Mouse (Mus musculus) embryonic facial prominence, embryonic 14.5 days (tissue): ENCODE results near the gene Dnajc4. TPM values are rescaled to one million over a fixed set of nuclear protein-coding genes. Genes with fewer than 3 reads are reported as not detected.
A peak's percentile ranks its signal among the peaks of the same experiment; 100 is the strongest.

Experiments
- ATAC-seq: fragments of 200-750 bp; cut with Nextera tagmentation; 2 replicates; pipeline ENCODE4 v1.8.0; 2017; ENCODE audit warnings: low read depth, moderate number of reproducible peaks, moderate TSS enrichment
- DNase-seq: peaks from one replicate; pipeline ENCODE4 v3.0.0-alpha.2; 2015; ENCODE audit warnings: low spot score
- H3K27ac ChIP-seq: fragments of 300-500 bp; sonication (generic); replicated peaks from 2 replicates; pipeline ENCODE4 v1.5.1; 2014; ENCODE audit warnings: low read depth, mild to moderate bottlenecking, low read length, moderate library complexity
- H3K27me3 ChIP-seq: fragments of 300-500 bp; sonication (generic); replicated peaks from 2 replicates; pipeline ENCODE4 v1.6.1; 2014; ENCODE audit warnings: low read length; ENCODE audit not compliant: control insufficient read depth, insufficient read depth
- H3K36me3 ChIP-seq: fragments of 300-500 bp; sonication (generic); 2 replicates; pipeline ENCODE4 v1.6.1; 2014; ENCODE audit warnings: low read length, mixed read lengths; ENCODE audit not compliant: control insufficient read depth, insufficient read depth
- H3K4me1 ChIP-seq: fragments of 300-500 bp; sonication (generic); 2 replicates; pipeline ENCODE4 v1.6.1; 2014; ENCODE audit warnings: antibody characterized with exemption, low read length; ENCODE audit not compliant: control insufficient read depth, insufficient read depth
- H3K4me2 ChIP-seq: fragments of 300-500 bp; sonication (generic); 2 replicates; pipeline ENCODE4 v1.6.1; 2014; ENCODE audit warnings: low read depth, mild to moderate bottlenecking, low read length, moderate library complexity, mixed read lengths
- H3K4me3 ChIP-seq: fragments of 300-500 bp; sonication (generic); 2 replicates; pipeline ENCODE4 v1.5.1; 2014; ENCODE audit warnings: low read depth, mild to moderate bottlenecking, low read length
- H3K9ac ChIP-seq: fragments of 300-500 bp; sonication (generic); 2 replicates; pipeline ENCODE4 v1.6.1; 2014; ENCODE audit warnings: low read depth, mild to moderate bottlenecking, low read length, moderate library complexity, mixed read lengths
- H3K9me3 ChIP-seq: fragments of 300-500 bp; sonication (generic); 2 replicates; pipeline ENCODE4 v1.6.1; 2016; ENCODE audit warnings: low read length; ENCODE audit not compliant: control insufficient read depth
- WGBS: fragments of 180-500 bp; shearing (Covaris S2); extraction: QIAGEN DNeasy Blood & Tissue Kit; methylation state at CpG from one replicate; pipeline ENCODE4 v1.1.7; 2014; 5-methylcytosine and 5-hydroxymethylcytosine counted together
- polyA plus RNA-seq: library from polyadenylated mRNA; unstranded; fragments of >200 nt; fragmentation: Nextera tagmentation; extraction: Ambion mirVana; gene quantifications from 2 replicates; pipeline ENCODE4 v1.2.1, GENCODE M21; 2014

The Dnajc4 gene
- polyA plus RNA-seq, 1 experiment from 2014 or later, result 21.7 TPM

DNA sequence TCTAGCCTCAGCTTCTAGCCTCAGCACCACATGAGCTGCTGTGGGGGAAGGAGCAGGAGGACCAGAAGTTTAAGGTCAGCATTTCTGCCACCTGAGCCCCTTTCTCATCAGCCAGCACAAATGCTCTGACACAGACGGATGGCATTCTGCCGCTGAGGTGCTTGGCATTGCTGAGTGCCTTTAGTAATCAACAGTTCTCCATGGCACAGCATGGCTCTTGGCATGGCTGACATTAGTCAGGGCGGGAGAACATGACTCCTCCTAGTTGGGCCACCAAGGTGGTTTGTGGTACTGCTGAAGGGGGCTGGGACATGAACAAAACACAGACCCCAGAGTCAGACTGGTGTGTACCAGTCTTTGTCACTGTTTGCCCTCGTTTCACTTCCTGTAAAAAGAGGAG, 44.2 kb downstream of the Dnajc4 start:
- Histone ChIP-seq H3K27me3 (no peaks in the 10 kb centered on the region), H3K36me3 (peaks cover 12% of the 10 kb centered on the region; the same call in 1 of the 2 replicates), H3K9me3 (no peaks in the 10 kb centered on the region), H3K4me2 (no peak overlapping the region), H3K4me3 (no peak overlapping the region), H3K4me1 (peaks cover 6% of the 10 kb centered on the region; the same call in 1 of the 2 replicates), H3K27ac (no peak overlapping the region; the same call in 1 of the 2 replicates), H3K9ac (no peak overlapping the region)
- 73% methylated on average over 4 of the region's 4 CpGs for WGBS
- DNase-seq (no peak), ATAC-seq (no peak)

DNA sequence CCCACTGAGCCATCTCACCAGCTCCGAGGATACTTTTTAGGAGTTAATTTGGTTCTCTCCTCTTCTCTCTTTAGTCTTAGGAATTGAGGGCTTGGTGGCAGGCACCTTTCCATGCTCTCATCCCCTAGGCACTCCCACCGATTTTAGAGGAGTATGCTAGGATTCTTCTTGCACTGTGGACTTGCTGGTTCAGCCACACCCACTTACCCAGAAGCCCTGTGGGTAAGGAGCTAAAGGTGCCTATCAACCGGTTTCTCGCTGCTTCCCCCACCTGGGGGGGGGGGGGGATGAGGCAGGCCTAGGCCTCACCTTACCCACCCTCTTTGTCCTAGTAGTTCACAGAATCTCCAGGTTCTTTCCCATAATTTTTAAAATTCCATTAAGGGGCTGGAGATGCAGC, 44.6 kb downstream of the Dnajc4 start:
- no peak overlapping the region; the same call in 1 of the 2 replicates for H3K27ac ChIP-seq

DNA sequence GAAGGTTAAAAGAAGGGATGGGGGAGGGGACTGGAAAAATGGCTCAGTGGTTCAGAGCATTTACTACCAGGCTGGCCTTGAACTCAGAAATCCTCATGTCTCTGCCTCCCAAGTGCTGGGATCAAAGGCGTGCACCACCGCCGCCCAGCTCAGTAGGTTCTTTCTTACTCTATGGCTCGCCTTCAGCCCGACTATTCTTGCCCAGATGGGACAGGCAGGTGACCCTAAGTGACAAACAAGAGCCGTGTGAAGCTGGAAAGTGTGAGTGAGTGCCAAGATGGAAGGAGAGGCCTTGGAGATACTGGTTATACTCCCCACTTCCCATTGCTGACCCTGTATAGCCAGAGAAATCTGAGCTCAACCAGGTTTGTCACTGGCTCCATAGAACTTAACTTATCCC, 48.7 kb downstream of the Dnajc4 start:
- DNase-seq (no peak), ATAC-seq (no peak)
- no peak overlapping the region for H3K4me3 ChIP-seq
- no peak overlapping the region for H3K4me2 ChIP-seq
- H3K4me1 ChIP-seq, result peaks cover 15% of the 10 kb centered on the region
- no peaks in the 10 kb centered on the region for H3K27me3 ChIP-seq
- H3K9ac ChIP-seq, result no peak overlapping the region
- H3K36me3 ChIP-seq, result peaks cover 12% of the 10 kb centered on the region; the same call in 1 of the 2 replicates
- H3K27ac ChIP-seq, result no peak overlapping the region
- H3K9me3 ChIP-seq, result no peaks in the 10 kb centered on the region
- 97% methylated on average over 6 of the region's 6 CpGs for WGBS

More for the DNA sequence above, 44.6 kb downstream of the Dnajc4 start:
- DNase-seq (no peak), ATAC-seq (no peak)
- Histone ChIP-seq H3K27me3 (no peaks in the 10 kb centered on the region), H3K36me3 (peaks cover 12% of the 10 kb centered on the region; the same call in 1 of the 2 replicates), H3K4me2 (no peak overlapping the region), H3K4me1 (peaks cover 9% of the 10 kb centered on the region), H3K9ac (no peak overlapping the region), H3K4me3 (no peak overlapping the region), H3K9me3 (no peaks in the 10 kb centered on the region)
- WGBS, result 44% methylated on average over 4 of the region's 4 CpGs

DNA sequence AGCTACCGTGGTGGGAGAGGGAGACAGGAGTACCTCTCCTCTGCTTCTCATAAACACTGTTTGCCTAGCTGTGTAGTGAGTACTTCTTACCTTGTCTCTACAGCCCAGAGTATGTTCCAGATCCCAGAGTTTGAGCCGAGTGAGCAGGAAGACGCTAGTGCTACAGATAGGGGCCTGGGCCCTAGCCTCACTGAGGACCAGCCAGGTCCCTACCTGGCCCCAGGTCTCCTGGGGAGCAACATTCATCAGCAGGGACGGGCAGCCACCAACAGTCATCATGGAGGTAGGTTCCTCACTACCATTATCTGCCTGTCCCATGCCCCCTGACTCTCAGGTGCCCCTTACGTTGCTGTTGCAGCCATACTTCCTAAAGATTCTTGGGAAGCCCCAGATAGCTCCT, 49.6 kb downstream of the Dnajc4 start:
- H3K9me3 ChIP-seq, result no peaks in the 10 kb centered on the region
- peak overlapping the region; percentile 95 for H3K27ac ChIP-seq
- peak overlapping the region; percentile 90 for H3K4me3 ChIP-seq
- WGBS, result 24% methylated on average over 5 of the region's 5 CpGs
- H3K9ac ChIP-seq, result peak overlapping the region; percentile 87
- ATAC-seq (no peak), DNase-seq (no peak)
- H3K4me1 ChIP-seq, result peaks cover 15% of the 10 kb centered on the region
- peaks cover 12% of the 10 kb centered on the region; the same call in 1 of the 2 replicates for H3K36me3 ChIP-seq
- H3K27me3 ChIP-seq, result no peaks in the 10 kb centered on the region
- peak overlapping the region; percentile 99 for H3K4me2 ChIP-seq

DNA sequence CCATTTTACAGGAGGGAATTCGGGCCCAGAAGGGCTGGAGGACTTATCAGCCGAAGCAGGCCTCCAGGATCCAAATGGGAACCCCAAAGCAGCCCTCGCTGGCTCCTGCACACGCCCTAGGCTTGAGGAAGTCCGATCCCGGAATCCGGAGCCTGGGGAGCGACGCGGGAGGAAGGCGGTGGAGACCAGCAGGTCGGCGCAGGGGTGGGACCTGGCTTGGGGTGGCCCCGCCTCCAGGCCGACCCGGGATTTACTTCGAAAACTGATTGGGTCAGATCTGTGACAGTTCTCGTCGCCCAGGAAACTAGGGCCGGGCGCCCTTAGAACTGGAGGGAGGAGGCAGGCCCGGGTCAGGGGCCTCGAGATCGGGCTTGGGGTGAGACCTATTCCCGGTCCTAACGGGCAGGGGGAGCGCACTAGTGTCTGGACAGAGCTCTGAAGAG, 50.1 kb downstream of the Dnajc4 start, which contains the start of gene Gpr137:
Gpr137 (minus strand) TSS at position 232 of the 443 bp plus-strand sequence.
- under 1% methylated on average over 27 of the region's 27 CpGs for WGBS
- peak; percentile 97 for DNase-seq
- peaks cover 15% of the 10 kb centered on the region for H3K4me1 ChIP-seq
- H3K27me3 ChIP-seq, result no peaks in the 10 kb centered on the region
- peak within 1 kb of the TSS; percentile 87 for H3K9ac ChIP-seq
- H3K27ac ChIP-seq, result peak within 1 kb of the TSS; percentile 95
- no peaks in the 10 kb centered on the region for H3K9me3 ChIP-seq
- ATAC-seq, result peak; percentile 93
- H3K4me3 ChIP-seq, result peak within 1 kb of the TSS; percentile 90
- peak within 1 kb of the TSS; percentile 99 for H3K4me2 ChIP-seq
- peaks cover 12% of the 10 kb centered on the region; the same call in 1 of the 2 replicates for H3K36me3 ChIP-seq

DNA sequence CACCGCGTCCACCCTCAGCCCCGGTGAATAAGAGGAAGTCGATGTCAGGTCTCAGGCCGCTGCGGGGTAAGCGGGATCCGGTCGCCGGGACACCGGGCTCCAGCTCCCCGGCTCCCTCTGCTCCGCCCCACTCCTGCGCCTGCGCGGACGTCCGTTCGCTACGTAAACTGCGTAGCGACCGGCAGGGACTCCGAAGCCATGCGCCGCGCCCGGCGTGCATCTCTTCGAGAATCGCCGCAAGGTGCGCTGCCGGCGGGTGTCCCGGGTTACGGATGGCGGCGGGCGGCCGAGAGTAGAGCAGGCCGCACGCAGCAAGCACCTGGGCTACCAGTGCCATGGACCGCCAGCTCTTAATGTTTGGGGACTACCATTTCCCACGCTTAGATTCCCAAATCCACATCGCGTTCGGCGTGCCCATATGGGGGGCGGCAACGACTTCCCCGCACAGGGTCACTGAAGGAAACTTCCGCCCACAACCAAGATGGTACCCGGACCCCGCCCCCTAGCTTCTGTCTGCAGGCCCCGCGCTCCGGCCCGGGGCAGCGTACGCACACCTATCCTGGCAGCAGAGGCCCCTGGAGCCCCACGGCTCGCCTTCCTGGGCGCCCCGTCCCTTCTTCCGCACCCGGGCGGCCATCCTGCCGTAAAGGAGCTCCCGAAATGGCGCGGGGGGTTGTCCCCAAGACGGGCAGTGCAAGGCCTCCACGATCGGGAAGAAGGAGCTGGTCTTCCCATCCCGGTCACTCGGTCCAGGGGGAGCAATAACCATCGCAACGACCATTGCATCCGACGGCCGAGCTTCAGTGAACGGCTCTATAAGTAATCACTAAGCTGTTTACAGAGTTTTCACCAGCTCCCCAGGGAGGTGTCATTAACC, 50.8 kb downstream of the Dnajc4 start, which contains the start of gene Bad:
Bad (plus strand) TSS at position 490 of the 877 bp plus-strand sequence.
- peak; percentile 86 for ATAC-seq
- WGBS, result under 1% methylated on average over 68 of the region's 83 CpGs
- peaks cover 15% of the 10 kb centered on the region for H3K4me1 ChIP-seq
- H3K4me2 ChIP-seq, result peak within 1 kb of the TSS; percentile 99
- H3K36me3 ChIP-seq, result peaks cover 12% of the 10 kb centered on the region; the same call in 1 of the 2 replicates
- H3K4me3 ChIP-seq, result peak within 1 kb of the TSS; percentile 90
- H3K9me3 ChIP-seq, result no peaks in the 10 kb centered on the region
- peak; percentile 95 for DNase-seq
- peak within 1 kb of the TSS; percentile 87 for H3K9ac ChIP-seq
- H3K27me3 ChIP-seq, result no peaks in the 10 kb centered on the region
- peak within 1 kb of the TSS; percentile 95 for H3K27ac ChIP-seq

DNA sequence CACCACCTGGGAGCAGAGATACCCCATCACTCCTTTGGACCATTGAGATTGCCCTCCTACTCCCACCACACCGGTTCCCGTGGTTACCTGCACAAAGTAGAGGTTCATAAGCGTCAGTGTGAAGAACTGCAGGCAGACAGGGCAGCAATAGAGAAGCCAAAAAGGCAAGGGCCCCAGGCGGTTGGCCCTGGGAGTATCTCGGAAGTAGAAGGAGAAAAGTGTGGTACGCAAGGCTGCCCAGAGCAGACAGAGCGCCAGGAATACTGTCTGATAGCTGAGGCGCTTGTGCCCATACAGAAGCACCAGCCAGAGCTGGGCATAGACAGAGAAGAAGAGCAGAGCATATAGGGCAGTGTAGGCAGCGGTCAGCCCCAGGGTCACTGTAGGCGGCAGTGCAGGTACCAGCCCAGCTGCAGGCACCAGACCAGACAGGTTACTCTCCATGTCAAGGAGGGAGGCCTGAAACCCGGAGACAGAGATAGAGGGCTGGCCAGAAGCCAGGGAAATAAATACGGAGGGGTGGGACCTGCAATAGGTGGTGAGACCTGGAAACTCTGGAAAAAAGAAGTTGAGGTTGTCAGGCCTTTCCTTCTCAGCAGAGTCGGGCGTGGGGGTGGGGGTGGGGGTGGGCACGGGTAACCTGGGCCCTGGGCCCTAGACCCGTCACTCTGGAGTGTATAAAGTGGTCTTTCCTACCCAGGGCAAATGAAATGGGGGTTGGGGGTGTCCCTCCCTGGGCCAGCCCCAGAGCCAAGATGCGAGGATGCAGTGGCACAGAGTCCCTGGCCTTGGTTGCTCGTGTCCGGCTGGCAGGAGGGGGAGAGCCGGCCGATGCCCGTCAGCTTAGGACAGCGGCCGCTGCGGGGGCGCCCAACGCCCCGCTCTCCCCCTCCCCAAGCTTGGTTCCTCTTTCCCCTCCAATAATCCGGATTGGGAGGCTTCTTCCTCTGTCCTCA, 51.7 kb downstream of the Dnajc4 start:
- Histone ChIP-seq H3K4me1 (peaks cover 15% of the 10 kb centered on the region), H3K9me3 (no peaks in the 10 kb centered on the region), H3K4me2 (peak overlapping the region; percentile 99), H3K27ac (peak overlapping the region; percentile 52), H3K27me3 (peaks cover 8% of the 10 kb centered on the region), H3K9ac (peak overlapping the region; percentile 87), H3K36me3 (peaks cover 4% of the 10 kb centered on the region; the same call in 1 of the 2 replicates), H3K4me3 (peak overlapping the region; percentile 90)
- 27% methylated on average over 22 of the region's 29 CpGs for WGBS
- DNase-seq, result no peak
- ATAC-seq, result no peak
